Mouse (Mus musculus): ENCODE results near the gene Vav2.

Vav2 gene

GRCm38 (mm10) chr2:27441767-27442707 is 15.2 kb upstream of the Vav2 start, which contains the start of gene Brd3os:
Gene Brd3os, plus strand, starts transcription at chr2:27442324.
- peak; percentile 96 to 98 for DNase-seq

- DNase-seq: no peak
Measured at GRCm38 (mm10) chr2:27438281-27438680, 11.4 kb upstream of the Vav2 start.

GRCm38 (mm10) chr2:27437876-27438275 is 11.0 kb upstream of the Vav2 start:
- DNase-seq: no peak

- no peak for DNase-seq
Measured at GRCm38 (mm10) chr2:27432599-27432998, 5.8 kb upstream of the Vav2 start.

DNA sequence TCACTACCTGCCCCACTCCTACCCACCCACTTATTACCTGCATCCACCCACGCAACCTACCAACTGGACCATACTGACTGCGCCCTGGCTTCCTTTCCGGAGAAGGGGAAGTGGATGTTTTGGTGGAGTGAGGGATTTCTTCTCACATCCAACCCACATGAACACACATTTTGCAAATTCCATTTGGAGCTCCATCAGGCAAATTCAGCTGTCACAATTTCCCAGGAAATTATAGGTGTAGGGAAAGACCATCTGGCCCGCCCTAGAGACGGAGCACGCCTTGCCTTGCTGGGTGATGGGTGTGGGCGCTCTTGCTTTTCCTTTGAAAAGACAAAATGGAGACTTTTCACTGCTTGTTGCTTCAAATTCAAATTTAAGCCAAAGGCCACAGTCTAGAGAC is 3.8 kb upstream of the Vav2 start:
- DNase-seq: no peak

GRCm38 (mm10) chr2:27428071-27428470 is 1.2 kb upstream of the Vav2 start:
- peak; percentile 67 to 87 for DNase-seq

DNA sequence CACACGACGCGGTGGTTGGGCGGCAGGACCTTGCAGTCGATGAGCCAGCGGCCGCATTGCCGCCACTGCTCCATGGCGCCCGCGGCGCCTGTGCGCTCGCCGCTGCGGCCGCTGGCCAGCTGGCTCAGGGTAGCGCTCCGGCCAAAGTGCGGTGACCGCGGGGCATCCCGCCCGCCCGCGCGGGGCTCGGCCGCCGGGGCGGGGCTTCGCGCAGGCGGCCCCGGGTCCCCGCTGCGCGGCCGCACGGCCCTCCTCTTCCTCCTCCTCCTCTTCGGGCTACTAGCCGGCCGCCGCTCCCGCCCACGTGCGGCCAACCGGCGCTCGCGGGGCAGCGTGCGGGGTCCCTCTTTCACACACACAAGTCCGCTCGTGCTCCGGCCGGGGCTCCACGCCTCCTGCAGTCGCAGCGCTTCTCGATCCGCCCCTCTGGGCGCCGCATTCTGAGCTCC is 403 bp downstream of the Vav2 start:
- DNase-seq: peak; percentile 76 to 80

- peak in 1 of 2 experiments; percentile 33 for DNase-seq
Measured at GRCm38 (mm10) chr2:27425751-27426405, 955 bp downstream of the Vav2 start.

GRCm38 (mm10) chr2:27425161-27425611 is 1.6 kb downstream of the Vav2 start:
- DNase-seq: peak; percentile 29 to 34

DNA sequence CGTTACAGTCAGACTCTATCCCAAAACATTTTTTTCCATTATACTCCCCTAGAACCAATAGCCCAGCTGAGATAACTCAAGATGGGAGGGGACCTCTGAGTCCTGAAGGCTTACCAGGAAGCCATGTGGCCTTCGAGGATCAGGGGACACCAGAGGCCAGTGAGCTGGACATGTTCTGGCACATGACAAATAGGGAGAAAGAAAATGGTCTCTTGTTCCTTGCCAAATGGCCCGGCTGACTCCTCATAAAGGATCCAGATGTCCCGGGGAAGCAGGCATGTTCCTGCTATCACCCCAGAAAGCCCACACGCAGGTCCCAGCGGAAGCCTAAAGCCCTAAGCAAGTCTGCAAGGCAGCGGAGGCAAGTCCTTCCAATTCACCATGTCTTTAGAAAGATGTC is 3.2 kb downstream of the Vav2 start:
- DNase-seq: peak; percentile 27 to 55

GRCm38 (mm10) chr2:27421293-27422068 is 5.4 kb downstream of the Vav2 start:
- peak; percentile 36 to 39 for DNase-seq

DNA sequence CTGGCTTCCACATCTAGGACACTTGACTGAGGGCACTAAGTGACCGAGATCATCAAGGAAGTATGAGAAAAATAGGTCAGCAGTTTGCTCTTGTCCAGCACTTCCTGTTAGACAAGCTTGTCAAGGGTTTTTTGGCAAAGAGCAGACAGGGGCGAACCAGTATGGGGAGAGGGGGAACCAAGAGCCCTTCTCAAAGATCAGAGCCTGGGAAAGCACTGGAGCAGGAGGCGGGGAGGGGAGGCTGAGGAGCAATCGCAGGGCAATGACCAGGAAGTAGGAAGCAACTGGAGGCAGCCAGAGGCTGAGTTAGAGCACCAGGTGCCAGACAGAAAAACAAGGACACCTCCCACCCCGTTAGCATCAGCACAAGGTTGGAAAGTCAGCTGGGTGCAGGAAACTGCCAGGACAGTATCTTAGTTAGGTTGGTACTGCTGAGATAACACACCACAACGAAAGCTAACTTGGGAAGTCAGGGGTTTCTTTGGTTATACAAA is 8.2 kb downstream of the Vav2 start:
- DNase-seq: peak; percentile 27 to 35

- no peak for DNase-seq
Measured at GRCm38 (mm10) chr2:27417648-27418153, 9.1 kb downstream of the Vav2 start.

GRCm38 (mm10) chr2:27416425-27416824 is 10.4 kb downstream of the Vav2 start:
- DNase-seq: no peak

DNA sequence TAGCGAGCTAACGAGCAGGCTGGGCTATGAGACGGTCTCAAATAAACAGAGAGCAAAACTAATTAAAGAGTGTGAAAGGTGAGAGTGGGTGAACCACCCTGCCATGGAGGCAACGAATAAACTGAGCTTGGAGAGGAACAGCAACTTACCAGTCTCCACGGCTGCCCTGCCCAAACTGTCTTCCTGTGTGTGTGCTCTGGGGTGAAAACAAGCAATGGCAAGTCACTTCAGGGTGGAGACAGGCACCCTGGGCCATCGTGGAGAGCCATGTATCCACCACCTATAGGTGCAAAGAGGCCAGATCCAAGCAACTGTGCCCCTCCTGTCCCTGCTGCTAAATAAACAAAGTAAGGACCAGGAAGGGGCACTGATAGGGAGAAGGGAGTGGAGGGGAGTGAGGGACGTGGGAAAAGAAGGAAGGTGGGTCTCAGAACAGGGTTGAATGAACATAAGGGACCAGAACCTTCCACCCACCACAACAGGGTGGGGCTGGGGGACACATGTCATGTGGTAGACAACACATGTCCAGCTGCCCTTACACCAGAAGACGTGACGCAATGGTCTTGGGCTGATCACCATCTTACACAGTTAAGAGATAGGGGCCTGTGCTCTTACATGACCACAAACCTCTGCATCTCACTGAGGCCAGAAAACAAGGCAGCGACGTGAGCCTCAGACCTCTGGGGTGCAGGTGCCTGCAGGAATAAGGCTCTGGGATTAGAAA is 11.6 kb downstream of the Vav2 start:
- DNase-seq: no peak

- no peak for DNase-seq
Measured at GRCm38 (mm10) chr2:27413936-27414657, 12.7 kb downstream of the Vav2 start.

- no peak for DNase-seq
Measured at GRCm38 (mm10) chr2:27413582-27413935, 13.3 kb downstream of the Vav2 start.

- no peak for DNase-seq
Measured at GRCm38 (mm10) chr2:27412245-27412800, 14.5 kb downstream of the Vav2 start.

- peak; percentile 23 to 44 for DNase-seq
Measured at GRCm38 (mm10) chr2:27411688-27412174, 15.1 kb downstream of the Vav2 start.

DNA sequence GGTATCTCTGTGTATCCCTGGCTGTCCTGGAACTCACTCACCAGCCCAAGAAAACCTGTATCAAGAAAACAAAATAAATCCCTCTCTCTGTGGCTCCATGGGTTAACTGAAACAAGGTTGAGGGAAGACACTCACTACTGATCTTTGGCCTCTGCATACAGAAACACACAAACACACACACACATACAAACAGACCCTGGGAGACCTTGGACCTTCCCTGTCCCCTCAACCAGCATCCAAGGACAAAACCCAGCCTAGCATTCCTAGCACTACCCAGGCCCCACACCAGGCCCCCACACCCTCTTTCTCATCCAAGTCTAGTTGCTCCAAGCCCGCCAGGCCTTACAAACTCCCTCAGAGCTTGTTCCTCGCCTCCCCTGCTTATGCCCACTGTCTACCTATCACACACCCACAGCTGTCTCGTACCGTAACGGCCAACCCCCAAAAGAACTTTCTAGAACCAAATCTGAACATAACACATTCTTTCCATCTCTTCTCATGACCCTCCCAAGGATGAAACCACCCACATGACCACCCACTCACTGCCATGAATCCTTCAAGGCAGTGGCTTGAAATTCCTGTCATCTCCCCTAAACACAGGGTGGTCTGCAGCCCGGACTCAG is 16.2 kb downstream of the Vav2 start:
- DNase-seq: no peak

All from kidney, adult 8-10 months (tissue).